Mouse (Mus musculus): ENCODE measurements around the gene Nans. TPM values are rescaled to one million over a fixed set of nuclear protein-coding genes. Genes with fewer than 3 reads are reported as not detected.

The Nans gene
- polyA plus RNA-seq, 1 experiment from 2014 or later, result 63.2 TPM

GRCm38 (mm10) chr4:46452855-46453719 lies 36.0 kb upstream of the Nans start:
- Histone ChIP-seq H3K4me3 (replicated peaks) (peak overlapping the region; percentile 90), H3K27ac (no peak overlapping the region; the same call in 1 of the 2 replicates), H3K4me2 (replicated peaks) (peak overlapping the region; percentile 85), H3K4me1 (replicated peaks) (peaks cover 34% of the 10 kb centered on the region), H3K27me3 (no peaks in the 10 kb centered on the region), H3K36me3 (no peaks in the 10 kb centered on the region), H3K9ac (replicated peaks) (peak overlapping the region; percentile 93), H3K9me3 (no peaks in the 10 kb centered on the region)
- 44% methylated on average over 13 of the region's 13 CpGs for WGBS
- no peak for ATAC-seq

- Histone ChIP-seq H3K27ac (no peak overlapping the region), H3K9me3 (no peaks in the 10 kb centered on the region), H3K9ac (replicated peaks) (no peak overlapping the region), H3K27me3 (no peaks in the 10 kb centered on the region), H3K4me3 (replicated peaks) (no peak overlapping the region), H3K36me3 (no peaks in the 10 kb centered on the region), H3K4me2 (replicated peaks) (no peak overlapping the region), H3K4me1 (replicated peaks) (peaks cover 34% of the 10 kb centered on the region)
- no peak for ATAC-seq
- 77% methylated on average over 5 of the region's 5 CpGs for WGBS
Observed at GRCm38 (mm10) chr4:46454097-46454864, 34.8 kb upstream of the Nans start.

GRCm38 (mm10) chr4:46456762-46457161 lies 32.3 kb upstream of the Nans start:
- 87% methylated on average over 4 of the region's 4 CpGs for WGBS
- peaks cover 8% of the 10 kb centered on the region for H3K36me3 ChIP-seq
- H3K4me3 ChIP-seq (replicated peaks), result no peak overlapping the region
- no peak for ATAC-seq
- no peaks in the 10 kb centered on the region for H3K27me3 ChIP-seq
- peaks cover 27% of the 10 kb centered on the region for H3K4me1 ChIP-seq (replicated peaks)
- no peak overlapping the region for H3K27ac ChIP-seq
- H3K9ac ChIP-seq (replicated peaks), result no peak overlapping the region
- H3K9me3 ChIP-seq, result no peaks in the 10 kb centered on the region
- no peak overlapping the region for H3K4me2 ChIP-seq (replicated peaks)

GRCm38 (mm10) chr4:46457186-46457585 lies 31.9 kb upstream of the Nans start:
- Histone ChIP-seq H3K9ac (replicated peaks) (no peak overlapping the region), H3K4me1 (replicated peaks) (peaks cover 27% of the 10 kb centered on the region), H3K4me3 (replicated peaks) (no peak overlapping the region), H3K27ac (no peak overlapping the region), H3K27me3 (no peaks in the 10 kb centered on the region), H3K36me3 (peaks cover 8% of the 10 kb centered on the region), H3K9me3 (no peaks in the 10 kb centered on the region), H3K4me2 (replicated peaks) (no peak overlapping the region)
- 94% methylated on average over 3 of the region's 3 CpGs for WGBS
- no peak for ATAC-seq

- Histone ChIP-seq H3K9ac (replicated peaks) (no peak overlapping the region), H3K9me3 (no peaks in the 10 kb centered on the region), H3K36me3 (peaks cover 18% of the 10 kb centered on the region), H3K27me3 (no peaks in the 10 kb centered on the region), H3K27ac (no peak overlapping the region), H3K4me1 (replicated peaks) (peaks cover 14% of the 10 kb centered on the region), H3K4me3 (replicated peaks) (no peak overlapping the region), H3K4me2 (replicated peaks) (no peak overlapping the region)
- WGBS, result 90% methylated on average over 2 of the region's 2 CpGs
- ATAC-seq, result no peak
Observed at GRCm38 (mm10) chr4:46458411-46458810, 30.6 kb upstream of the Nans start.

- Histone ChIP-seq H3K9me3 (no peaks in the 10 kb centered on the region), H3K4me2 (replicated peaks) (no peak overlapping the region), H3K36me3 (peaks cover 62% of the 10 kb centered on the region), H3K4me1 (replicated peaks) (no peaks in the 10 kb centered on the region), H3K4me3 (replicated peaks) (no peak overlapping the region), H3K27ac (no peak overlapping the region), H3K9ac (replicated peaks) (no peak overlapping the region), H3K27me3 (no peaks in the 10 kb centered on the region)
- ATAC-seq, result 0 out of 2 replicates have a peak, but pooled peaks have one; percentile 40
- WGBS, result 86% methylated on average over 7 of the region's 7 CpGs
Observed at GRCm38 (mm10) chr4:46463130-46463830, 25.8 kb upstream of the Nans start.

- H3K4me2 ChIP-seq (replicated peaks), result no peak overlapping the region
- no peaks in the 10 kb centered on the region for H3K27me3 ChIP-seq
- no peak for ATAC-seq
- peaks cover 84% of the 10 kb centered on the region for H3K36me3 ChIP-seq
- no peaks in the 10 kb centered on the region for H3K9me3 ChIP-seq
- H3K4me3 ChIP-seq (replicated peaks), result no peak overlapping the region
- WGBS, result 94% methylated on average over 3 of the region's 3 CpGs
- H3K9ac ChIP-seq (replicated peaks), result no peak overlapping the region; the same call in 1 of the 2 replicates
- H3K27ac ChIP-seq, result no peak overlapping the region
- H3K4me1 ChIP-seq (replicated peaks), result no peaks in the 10 kb centered on the region
Observed at GRCm38 (mm10) chr4:46465740-46466139, 23.3 kb upstream of the Nans start.

GRCm38 (mm10) chr4:46475101-46475500 lies 13.9 kb upstream of the Nans start:
- H3K4me3 ChIP-seq (replicated peaks), result no peak overlapping the region
- ATAC-seq, result no peak
- WGBS, result 91% methylated on average over 5 of the region's 5 CpGs
- H3K9ac ChIP-seq (replicated peaks), result no peak overlapping the region
- no peak overlapping the region for H3K27ac ChIP-seq
- H3K9me3 ChIP-seq, result no peaks in the 10 kb centered on the region
- no peak overlapping the region for H3K4me2 ChIP-seq (replicated peaks)
- no peaks in the 10 kb centered on the region for H3K27me3 ChIP-seq
- H3K4me1 ChIP-seq (replicated peaks), result no peaks in the 10 kb centered on the region
- H3K36me3 ChIP-seq, result peaks cover 60% of the 10 kb centered on the region

- no peaks in the 10 kb centered on the region for H3K27me3 ChIP-seq
- 95% methylated on average over 2 of the region's 2 CpGs for WGBS
- H3K9me3 ChIP-seq, result no peaks in the 10 kb centered on the region
- H3K9ac ChIP-seq (replicated peaks), result no peak overlapping the region
- peaks cover 27% of the 10 kb centered on the region for H3K36me3 ChIP-seq
- no peak overlapping the region for H3K4me2 ChIP-seq (replicated peaks)
- no peaks in the 10 kb centered on the region for H3K4me1 ChIP-seq (replicated peaks)
- no peak overlapping the region for H3K27ac ChIP-seq
- no peak for ATAC-seq
- no peak overlapping the region for H3K4me3 ChIP-seq (replicated peaks)
Observed at GRCm38 (mm10) chr4:46479081-46479480, 10.0 kb upstream of the Nans start.

GRCm38 (mm10) chr4:46485696-46486417 lies 3.2 kb upstream of the Nans start:
- 63% methylated on average over 14 of the region's 14 CpGs for WGBS
- H3K27ac ChIP-seq, result no peak overlapping the region

GRCm38 (mm10) chr4:46487348-46487747 lies 1.7 kb upstream of the Nans start:
- Histone ChIP-seq H3K9me3 (no peaks in the 10 kb centered on the region; the same call in 1 of the 2 replicates), H3K27me3 (no peaks in the 10 kb centered on the region), H3K4me1 (replicated peaks) (peaks cover 7% of the 10 kb centered on the region), H3K36me3 (no peaks in the 10 kb centered on the region), H3K4me2 (replicated peaks) (no peak overlapping the region), H3K9ac (replicated peaks) (no peak overlapping the region), H3K27ac (no peak overlapping the region), H3K4me3 (replicated peaks) (no peak overlapping the region)
- WGBS, result 90% methylated on average over 5 of the region's 5 CpGs
- no peak for ATAC-seq

More at GRCm38 (mm10) chr4:46485696-46486417, 3.2 kb upstream of the Nans start:
- Histone ChIP-seq H3K4me2 (replicated peaks) (no peak overlapping the region), H3K36me3 (no peaks in the 10 kb centered on the region), H3K27me3 (no peaks in the 10 kb centered on the region), H3K9ac (replicated peaks) (no peak overlapping the region), H3K4me3 (replicated peaks) (no peak overlapping the region), H3K9me3 (no peaks in the 10 kb centered on the region; the same call in 1 of the 2 replicates), H3K4me1 (replicated peaks) (peaks cover 7% of the 10 kb centered on the region)
- no peak for ATAC-seq

All from midbrain, embryonic 13.5 days (tissue).